Comparison of ENCODE assay signal across 18 mouse cellular contexts in genomic region chr14:46596696-46597359, GRCm38 (mm10).
DNase-seq lines count a peak whose midpoint lies in the region; ATAC-seq lines count a peak whose summit lies in the region.
"Had no signal": no experiment of that assay in that cellular context is flagged by ENCODE, and none has a peak within 500 bp of the region (broad histone marks: within the 10 kb centered on the region; RNA-seq: fewer than 3 reads in every experiment).

No protein-coding gene starts in this region.

- 51% methylated on average over 7 of the region's 7 CpGs for WGBS in heart, embryonic 13.5 days
- WGBS in limb, embryonic 10.5 days, result 88% methylated on average over 7 of the region's 7 CpGs
- WGBS in liver, embryonic 16.5 days (ENCODE audit: insufficient replicate concordance), result 35% methylated on average over 7 of the region's 7 CpGs

- no peaks in the 10 kb centered on the region for H3K27me3 ChIP-seq in heart, embryonic 13.5 days (replicated peaks)
- H3K27me3 ChIP-seq in limb, embryonic 10.5 days (ENCODE audit: low read depth, poor library complexity, severe bottlenecking), result peaks cover 18% of the 10 kb centered on the region; the same call in 1 of the 2 replicates
- no peaks in the 10 kb centered on the region for H3K27me3 ChIP-seq in liver, embryonic 16.5 days (ENCODE audit: control insufficient read depth, insufficient read depth, low read depth, low read length)
- H3K27me3 ChIP-seq: embryonic facial prominence, embryonic 15.5 days; forebrain, embryonic 13.5 days; neural tube, embryonic 12.5 days; Patski had no signal

- H3K4me3 ChIP-seq in heart, embryonic 13.5 days, result no peak overlapping the region
- H3K4me3 ChIP-seq in limb, embryonic 10.5 days, result no peak overlapping the region
- H3K4me3 ChIP-seq in liver, embryonic 16.5 days (ENCODE audit: low read depth, low read length), result peak overlapping the region; percentile 36
- H3K4me3 ChIP-seq: embryonic facial prominence, embryonic 15.5 days; forebrain, embryonic 13.5 days; neural tube, embryonic 12.5 days had no signal

- H3K4me2 ChIP-seq in heart, embryonic 13.5 days, result peak overlapping the region; percentile 11; the same call in 1 of the 2 replicates
- H3K4me2 ChIP-seq in liver, embryonic 16.5 days (ENCODE audit: low read depth, low read length), result peak overlapping the region; percentile 56
- H3K4me2 ChIP-seq: embryonic facial prominence, embryonic 15.5 days; forebrain, embryonic 13.5 days; neural tube, embryonic 12.5 days had no signal

- no peaks in the 10 kb centered on the region for H3K36me3 ChIP-seq in heart, embryonic 13.5 days
- no peaks in the 10 kb centered on the region for H3K36me3 ChIP-seq in limb, embryonic 10.5 days
- no peaks in the 10 kb centered on the region for H3K36me3 ChIP-seq in liver, embryonic 16.5 days (ENCODE audit: control insufficient read depth, insufficient read depth)
- H3K36me3 ChIP-seq: embryonic facial prominence, embryonic 15.5 days; neural tube, embryonic 12.5 days had no signal

- no peaks in the 10 kb centered on the region for H3K9me3 ChIP-seq in heart, embryonic 13.5 days
- no peaks in the 10 kb centered on the region for H3K9me3 ChIP-seq in limb, embryonic 10.5 days (replicated peaks)
- no peaks in the 10 kb centered on the region for H3K9me3 ChIP-seq in liver, embryonic 16.5 days (replicated peaks; ENCODE audit: control insufficient read depth, low read length)
- H3K9me3 ChIP-seq: embryonic facial prominence, embryonic 15.5 days; forebrain, embryonic 13.5 days; neural tube, embryonic 12.5 days had no signal

- H3K4me1 ChIP-seq in heart, embryonic 13.5 days, result 0 out of 2 replicates have a peak, but pooled peaks cover 5% of the 10 kb centered on the region
- H3K4me1 ChIP-seq in limb, embryonic 10.5 days, result peaks cover 21% of the 10 kb centered on the region
- H3K4me1 ChIP-seq in liver, embryonic 16.5 days (ENCODE audit: control insufficient read depth, low read depth, low read length), result peaks cover 14% of the 10 kb centered on the region
- H3K4me1 ChIP-seq: forebrain, embryonic 13.5 days had no signal

- no peak for ATAC-seq in heart, embryonic 13.5 days (ENCODE audit: extremely low read depth, insufficient number of reproducible peaks, low FRiP score, low TSS enrichment)
- peak; percentile 62; the same call in 1 of the 2 replicates for ATAC-seq in erythroblast, adult 5-6 weeks (replicated peaks; ENCODE audit: low FRiP score, poor library complexity, severe bottlenecking)
- peak; percentile 100 for ATAC-seq in liver, embryonic 16.5 days (ENCODE audit: low read depth)
- ATAC-seq: forebrain, embryonic 13.5 days; hindbrain, embryonic 16.5 days; Patski had no signal

- H3K27ac ChIP-seq in heart, embryonic 13.5 days (replicated peaks), result no peak overlapping the region
- H3K27ac ChIP-seq in limb, embryonic 10.5 days, result no peak overlapping the region
- peak overlapping the region; percentile 92 for H3K27ac ChIP-seq in liver, embryonic 16.5 days (ENCODE audit: low read length)
- H3K27ac ChIP-seq: embryonic facial prominence, embryonic 15.5 days; forebrain, embryonic 13.5 days; neural tube, embryonic 12.5 days had no signal

- no peak overlapping the region for H3K9ac ChIP-seq in heart, embryonic 13.5 days
- peak overlapping the region; percentile 38 for H3K9ac ChIP-seq in liver, embryonic 16.5 days (ENCODE audit: low read depth, low read length)
- H3K9ac ChIP-seq: embryonic facial prominence, embryonic 15.5 days; forebrain, embryonic 13.5 days; neural tube, embryonic 12.5 days had no signal

- DNase-seq in heart, adult 8-10 months (ENCODE audit: low spot score), result no peak
- peak; percentile 19 for DNase-seq in limb, embryonic 10.5 days (ENCODE audit: low spot score)
- DNase-seq in spleen, postnatal 36 days (ENCODE audit: low spot score in 2 of 2), result no peak
- DNase-seq in left cerebral cortex, adult 18-20 months (ENCODE audit: low spot score in 2 of 2), result no peak
- DNase-seq: adrenal gland, postnatal 36 days; cerebellum, adult 9-10 months; kidney, adult 8-10 months; kidney, postnatal 4 days; lung, postnatal 14 days; right cerebral cortex, postnatal 14 days had no signal
